Mouse (Mus musculus): Measurements from ENCODE around the gene Plod2. TPM values are rescaled to one million over a fixed set of nuclear protein-coding genes. Genes with fewer than 3 reads are reported as not detected.

Gene Plod2
- polyA plus RNA-seq, 2 experiments, result 56.6 to 108 TPM

DNA sequence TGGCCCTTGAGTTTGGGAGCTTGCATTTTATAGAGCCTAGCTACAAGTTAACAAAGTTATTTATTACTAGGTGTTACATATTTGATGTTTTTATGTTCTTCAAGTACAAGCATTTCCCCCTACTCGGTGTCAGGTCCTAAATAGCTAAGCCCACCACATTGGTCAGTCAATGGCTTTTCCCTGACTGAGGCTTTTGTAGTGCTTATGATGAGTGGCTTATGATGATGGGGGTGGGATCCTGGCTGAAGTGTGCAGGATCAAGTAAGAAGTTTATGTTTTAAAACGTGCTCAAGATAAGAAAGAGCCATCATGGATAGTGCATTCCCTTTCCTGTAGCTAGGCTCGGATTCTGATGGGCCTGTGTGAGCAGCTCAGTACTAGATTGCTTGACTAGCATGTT lies 10.7 kb downstream of the Plod2 start:
- Histone ChIP-seq H3K27me3 (ENCODE audit: control insufficient read depth, insufficient read depth, low read length) (no peaks in the 10 kb centered on the region), H3K4me2 (replicated peaks; ENCODE audit: low read depth, low read length, severe bottlenecking) (no peak overlapping the region), H3K36me3 (ENCODE audit: control insufficient read depth, insufficient read depth, low read length) (peaks cover 11% of the 10 kb centered on the region; the same call in 1 of the 2 replicates), H3K9me3 (ENCODE audit: control insufficient read depth, low read length) (no peaks in the 10 kb centered on the region), H3K4me1 (ENCODE audit: control insufficient read depth, insufficient read depth, low read length) (peaks cover 15% of the 10 kb centered on the region), H3K4me3 (replicated peaks; ENCODE audit: low read length) (no peak overlapping the region), H3K9ac (ENCODE audit: low read depth, low read length, severe bottlenecking) (no peak overlapping the region), H3K27ac (replicated peaks; ENCODE audit: low read depth, low read length) (no peak overlapping the region)
- TF ChIP-seq POLR2A (IDR thresholded peaks at IDR 0.05; ENCODE audit: borderline replicate concordance, extremely low read depth, insufficient read depth, insufficient read length), result no peak
- WGBS, result 75% methylated on average over 3 of the region's 3 CpGs
- no peak for ATAC-seq (ENCODE audit: low FRiP score, low read depth)
- DNase-seq (ENCODE audit: low spot score), result no peak

DNA sequence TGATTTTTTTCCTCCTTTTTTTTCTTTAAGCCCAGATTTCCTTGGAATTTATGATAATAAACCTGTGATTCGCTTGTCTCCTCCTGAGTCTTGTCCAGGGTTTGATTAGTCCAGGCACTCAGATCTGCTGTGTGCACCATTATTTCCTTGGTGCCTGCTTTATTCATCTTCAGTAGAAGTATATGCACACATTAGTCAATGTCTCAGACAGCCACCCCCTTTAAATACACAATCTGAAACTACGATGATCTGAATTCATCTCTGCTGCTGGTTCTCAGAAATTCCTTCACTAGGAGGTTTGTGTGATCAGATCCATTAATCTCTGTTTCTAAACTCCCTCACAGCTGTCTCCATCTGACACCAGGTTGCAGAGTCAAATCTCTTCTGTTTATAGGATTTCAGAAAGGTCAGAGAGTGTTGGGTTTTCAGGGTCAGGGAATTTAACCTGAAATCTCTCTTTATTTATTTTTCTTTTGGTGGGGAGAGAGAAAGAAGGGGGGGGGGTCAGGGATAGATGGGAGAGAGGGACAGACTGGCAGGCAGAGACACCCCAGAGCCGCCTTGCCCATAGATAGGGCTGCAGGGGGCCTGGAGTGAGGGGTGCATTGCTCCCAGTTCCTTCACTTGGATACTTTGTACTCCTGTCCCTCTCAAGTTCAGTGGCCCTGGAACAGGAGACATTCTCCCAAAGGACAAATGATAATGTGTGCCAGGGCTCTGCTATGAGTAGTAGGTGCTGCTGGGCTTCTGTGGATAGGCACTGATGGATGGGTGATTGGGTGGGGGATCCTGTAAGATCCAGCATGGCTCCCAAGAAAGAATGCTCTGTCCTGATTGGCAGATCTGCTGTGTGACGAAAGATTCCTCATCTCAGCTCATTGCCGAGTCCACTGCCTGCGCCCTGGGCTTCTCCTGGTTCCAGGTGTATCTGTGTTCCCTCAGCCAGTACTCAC lies 13.3 kb downstream of the Plod2 start:
- Histone ChIP-seq H3K27me3 (ENCODE audit: control insufficient read depth, insufficient read depth, low read length) (no peaks in the 10 kb centered on the region), H3K9ac (ENCODE audit: low read depth, low read length, severe bottlenecking) (no peak overlapping the region), H3K4me2 (replicated peaks; ENCODE audit: low read depth, low read length, severe bottlenecking) (no peak overlapping the region), H3K27ac (replicated peaks; ENCODE audit: low read depth, low read length) (no peak overlapping the region), H3K4me1 (ENCODE audit: control insufficient read depth, insufficient read depth, low read length) (peaks cover 13% of the 10 kb centered on the region), H3K36me3 (ENCODE audit: control insufficient read depth, insufficient read depth, low read length) (no peaks in the 10 kb centered on the region), H3K4me3 (replicated peaks; ENCODE audit: low read length) (no peak overlapping the region), H3K9me3 (ENCODE audit: control insufficient read depth, low read length) (no peaks in the 10 kb centered on the region)
- DNase-seq (ENCODE audit: low spot score) (no peak), ATAC-seq (ENCODE audit: low FRiP score, low read depth) (no peak)
- no peak for TF ChIP-seq POLR2A (IDR thresholded peaks at IDR 0.05; ENCODE audit: borderline replicate concordance, extremely low read depth, insufficient read depth, insufficient read length)
- 88% methylated on average over 6 of the region's 6 CpGs for WGBS

DNA sequence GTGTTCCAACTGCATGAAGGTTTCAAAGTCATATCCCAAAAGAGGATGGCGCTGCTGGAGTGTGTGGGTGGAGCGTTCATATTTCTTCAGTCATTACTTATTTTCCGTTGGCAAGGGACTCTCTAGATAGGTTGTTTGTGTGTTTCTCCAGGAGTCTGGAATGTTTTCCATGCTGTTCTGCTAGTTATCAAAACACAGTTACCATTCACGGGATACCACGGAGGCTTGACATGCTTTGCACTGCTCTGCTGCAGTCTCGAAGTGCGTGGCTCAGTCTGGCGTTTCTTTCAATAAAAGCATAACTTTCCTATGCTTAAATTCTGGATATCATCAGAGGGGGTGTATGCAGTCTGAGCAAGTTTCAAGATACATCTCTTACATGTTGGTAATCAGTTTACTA lies 17.7 kb downstream of the Plod2 start:
- 58% methylated on average over 8 of the region's 8 CpGs for WGBS

DNA sequence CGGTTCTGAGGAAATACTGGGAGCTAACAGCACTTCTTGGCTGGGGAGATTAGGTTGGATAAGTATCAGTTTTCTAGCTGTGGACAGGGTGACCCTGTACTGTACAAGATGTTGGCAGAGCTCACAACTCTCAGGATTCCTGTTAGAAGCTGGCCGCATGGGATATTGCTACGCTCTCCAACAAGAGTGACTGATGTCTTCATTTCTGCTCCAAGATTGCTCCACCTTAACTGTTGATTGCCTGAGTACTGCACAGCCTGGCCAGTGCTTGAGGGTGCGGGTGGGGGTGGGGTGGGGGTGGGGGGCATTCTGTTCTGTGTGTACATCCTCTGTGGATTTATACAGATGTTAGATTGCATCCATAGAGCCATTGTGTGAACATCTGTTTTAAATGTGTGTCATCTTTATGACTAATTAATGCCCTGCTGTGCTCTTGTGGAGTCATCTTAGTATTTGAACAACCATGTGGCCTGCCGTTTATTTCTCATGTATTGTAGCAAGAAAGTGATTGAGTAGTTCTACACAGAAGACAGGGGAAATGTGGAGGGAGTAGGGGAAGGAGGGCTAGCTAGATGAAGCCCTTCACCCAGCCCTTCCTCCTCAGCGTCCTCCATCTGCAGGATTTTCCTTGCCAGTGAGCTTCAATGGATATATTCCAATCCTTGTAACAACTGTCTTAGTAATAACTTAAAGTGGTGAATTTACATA lies 19.0 kb downstream of the Plod2 start:
- TF ChIP-seq POLR2A (IDR thresholded peaks at IDR 0.05; ENCODE audit: borderline replicate concordance, extremely low read depth, insufficient read depth, insufficient read length), result no peak
- no peak overlapping the region for H3K9ac ChIP-seq (ENCODE audit: low read depth, low read length, severe bottlenecking)
- H3K4me1 ChIP-seq (ENCODE audit: control insufficient read depth, insufficient read depth, low read length), result peaks cover 30% of the 10 kb centered on the region
- no peaks in the 10 kb centered on the region for H3K27me3 ChIP-seq (ENCODE audit: control insufficient read depth, insufficient read depth, low read length)
- no peak overlapping the region for H3K4me3 ChIP-seq (replicated peaks; ENCODE audit: low read length)
- WGBS, result 45% methylated on average over 6 of the region's 6 CpGs
- H3K36me3 ChIP-seq (ENCODE audit: control insufficient read depth, insufficient read depth, low read length), result 0 out of 2 replicates have a peak, but pooled peaks cover 3% of the 10 kb centered on the region
- ATAC-seq (ENCODE audit: low FRiP score, low read depth) (no peak), DNase-seq (ENCODE audit: low spot score) (no peak)
- H3K4me2 ChIP-seq (replicated peaks; ENCODE audit: low read depth, low read length, severe bottlenecking), result no peak overlapping the region
- no peak overlapping the region for H3K27ac ChIP-seq (replicated peaks; ENCODE audit: low read depth, low read length)
- no peaks in the 10 kb centered on the region for H3K9me3 ChIP-seq (ENCODE audit: control insufficient read depth, low read length)

More for the DNA sequence above, 17.7 kb downstream of the Plod2 start:
- H3K27me3 ChIP-seq (ENCODE audit: control insufficient read depth, insufficient read depth, low read length), result no peaks in the 10 kb centered on the region
- H3K4me1 ChIP-seq (ENCODE audit: control insufficient read depth, insufficient read depth, low read length), result peaks cover 23% of the 10 kb centered on the region
- H3K9ac ChIP-seq (ENCODE audit: low read depth, low read length, severe bottlenecking), result no peak overlapping the region
- no peak for TF ChIP-seq POLR2A (IDR thresholded peaks at IDR 0.05; ENCODE audit: borderline replicate concordance, extremely low read depth, insufficient read depth, insufficient read length)
- no peaks in the 10 kb centered on the region for H3K9me3 ChIP-seq (ENCODE audit: control insufficient read depth, low read length)
- H3K4me2 ChIP-seq (replicated peaks; ENCODE audit: low read depth, low read length, severe bottlenecking), result no peak overlapping the region
- H3K27ac ChIP-seq (replicated peaks; ENCODE audit: low read depth, low read length), result no peak overlapping the region
- DNase-seq (ENCODE audit: low spot score), result peak; percentile 23
- 0 out of 2 replicates have a peak, but pooled peaks cover 3% of the 10 kb centered on the region for H3K36me3 ChIP-seq (ENCODE audit: control insufficient read depth, insufficient read depth, low read length)
- ATAC-seq (ENCODE audit: low FRiP score, low read depth), result no peak
- H3K4me3 ChIP-seq (replicated peaks; ENCODE audit: low read length), result no peak overlapping the region

DNA sequence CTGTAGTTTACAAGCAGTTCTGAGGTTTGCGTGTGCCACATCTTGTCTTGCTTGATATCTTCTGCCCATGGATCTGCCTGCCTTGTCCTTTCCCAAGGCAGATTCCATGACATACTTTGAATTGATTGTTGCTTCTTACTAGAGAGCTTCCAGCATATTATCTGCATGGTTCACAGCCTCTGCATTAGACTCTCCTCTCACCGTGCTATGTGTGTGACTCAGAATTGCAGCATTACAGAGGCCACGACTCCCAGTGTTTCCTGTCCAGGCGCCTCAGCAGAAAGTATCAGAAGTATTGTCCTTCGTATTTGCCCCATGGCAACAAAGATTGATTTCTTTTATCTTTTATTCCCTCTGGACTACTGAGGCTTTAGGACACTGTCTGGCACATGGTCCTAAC lies 20.4 kb downstream of the Plod2 start:
- H3K4me1 ChIP-seq (ENCODE audit: control insufficient read depth, insufficient read depth, low read length), result peaks cover 34% of the 10 kb centered on the region
- H3K36me3 ChIP-seq (ENCODE audit: control insufficient read depth, insufficient read depth, low read length), result 0 out of 2 replicates have a peak, but pooled peaks cover 3% of the 10 kb centered on the region
- DNase-seq (ENCODE audit: low spot score), result no peak
- 82% methylated on average over 5 of the region's 5 CpGs for WGBS
- H3K4me2 ChIP-seq (replicated peaks; ENCODE audit: low read depth, low read length, severe bottlenecking), result no peak overlapping the region
- no peak overlapping the region for H3K4me3 ChIP-seq (replicated peaks; ENCODE audit: low read length)
- no peak for ATAC-seq (ENCODE audit: low FRiP score, low read depth)
- H3K9me3 ChIP-seq (ENCODE audit: control insufficient read depth, low read length), result no peaks in the 10 kb centered on the region
- H3K27ac ChIP-seq (replicated peaks; ENCODE audit: low read depth, low read length), result no peak overlapping the region
- no peaks in the 10 kb centered on the region for H3K27me3 ChIP-seq (ENCODE audit: control insufficient read depth, insufficient read depth, low read length)
- H3K9ac ChIP-seq (ENCODE audit: low read depth, low read length, severe bottlenecking), result no peak overlapping the region
- no peak for TF ChIP-seq POLR2A (IDR thresholded peaks at IDR 0.05; ENCODE audit: borderline replicate concordance, extremely low read depth, insufficient read depth, insufficient read length)

All from limb, embryonic 14.5 days (tissue).